Mouse (Mus musculus) embryo, embryonic 10.5 days (tissue): ENCODE data around the gene Mfsd2a.

Experiments
- DNase-seq: peaks from one replicate; pipeline ENCODE4 v3.0.0-alpha.2; 2015; ENCODE audit warnings: low spot score

Gene Mfsd2a

DNA sequence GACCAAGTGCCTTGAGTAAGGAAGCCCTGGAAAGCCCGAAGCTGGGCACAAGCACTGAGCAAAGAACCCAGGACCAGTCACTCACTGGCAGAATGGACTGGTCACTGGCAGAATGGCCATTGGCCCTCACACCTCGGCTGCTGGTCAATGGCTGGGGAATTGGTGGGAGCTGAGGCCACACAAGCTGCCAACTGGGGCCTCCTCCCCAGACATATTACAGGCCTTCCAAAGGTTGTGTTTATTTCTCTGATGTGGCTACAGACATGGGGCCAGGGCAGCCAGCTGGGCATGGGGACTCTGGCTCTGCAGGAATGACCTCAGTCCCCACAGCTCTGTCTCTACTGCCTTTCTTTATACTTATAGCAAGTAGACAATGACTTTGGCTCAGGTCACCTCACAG lies 17.9 kb upstream of the Mfsd2a start:
- DNase-seq, result no peak

DNA sequence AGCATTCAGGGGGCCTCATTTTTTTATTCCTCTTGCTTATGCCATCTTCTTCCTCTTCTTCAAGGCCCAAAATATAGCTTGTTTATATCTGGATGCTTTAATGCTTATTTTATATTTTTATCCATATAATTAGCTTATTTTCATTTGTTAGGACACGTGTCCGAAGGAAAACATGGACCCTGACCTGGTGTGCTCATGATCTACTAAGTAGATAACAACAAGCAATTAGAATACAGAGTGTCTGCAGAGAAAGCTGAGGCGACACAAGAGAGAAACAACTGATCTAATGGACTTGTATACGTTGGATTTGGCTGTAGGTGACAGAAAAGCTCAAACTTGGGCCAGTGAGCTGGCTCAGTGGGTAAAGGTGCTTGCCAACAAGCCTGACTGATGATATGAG lies 15.9 kb upstream of the Mfsd2a start:
- DNase-seq, result no peak

DNA sequence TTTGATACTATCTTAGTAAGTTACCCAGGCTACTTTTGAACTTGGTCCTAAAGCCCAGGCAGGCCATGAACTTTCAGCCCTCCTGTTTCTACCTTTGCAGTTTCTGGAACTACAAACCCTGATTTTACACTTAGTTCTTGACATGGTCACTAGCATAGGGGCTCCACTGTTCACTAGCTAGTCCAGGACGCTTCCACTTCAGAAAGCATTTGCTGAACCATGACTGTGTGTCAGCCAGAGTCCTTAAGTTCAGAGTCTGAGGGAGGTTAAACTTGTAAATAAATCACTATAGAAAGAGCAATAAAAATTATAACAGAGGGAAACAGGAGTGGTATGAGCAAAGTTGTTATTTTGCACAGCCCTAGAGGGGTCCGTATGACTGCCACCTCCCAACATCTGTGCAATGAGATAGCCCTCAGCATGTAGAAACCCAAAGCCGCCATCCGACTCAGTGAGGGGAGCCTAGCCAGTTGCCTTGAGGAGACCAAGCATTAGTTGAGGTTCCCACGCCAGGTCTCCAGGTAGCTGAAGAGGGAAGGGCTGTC lies 14.1 kb upstream of the Mfsd2a start:
- no peak for DNase-seq

DNA sequence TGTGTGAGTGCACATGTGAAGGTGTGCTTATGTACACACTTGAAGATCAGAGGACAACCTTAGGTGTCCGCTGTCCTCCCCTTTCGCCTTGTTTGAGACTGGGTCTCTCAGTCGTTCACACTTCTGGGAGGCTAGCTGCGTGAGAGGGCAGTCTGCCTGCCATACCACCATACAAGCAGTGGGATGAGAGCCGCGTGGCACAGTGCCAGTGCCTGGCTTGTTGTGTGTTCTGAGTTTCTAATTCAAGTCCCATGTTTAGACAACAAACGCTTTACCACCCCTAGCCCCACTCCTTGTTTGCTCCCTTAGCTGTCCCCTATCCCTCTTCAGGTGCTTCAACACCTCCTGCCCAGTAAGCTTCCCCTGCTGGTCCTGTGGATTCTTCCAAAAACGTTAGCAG lies 11.1 kb upstream of the Mfsd2a start:
- DNase-seq, result no peak

DNA sequence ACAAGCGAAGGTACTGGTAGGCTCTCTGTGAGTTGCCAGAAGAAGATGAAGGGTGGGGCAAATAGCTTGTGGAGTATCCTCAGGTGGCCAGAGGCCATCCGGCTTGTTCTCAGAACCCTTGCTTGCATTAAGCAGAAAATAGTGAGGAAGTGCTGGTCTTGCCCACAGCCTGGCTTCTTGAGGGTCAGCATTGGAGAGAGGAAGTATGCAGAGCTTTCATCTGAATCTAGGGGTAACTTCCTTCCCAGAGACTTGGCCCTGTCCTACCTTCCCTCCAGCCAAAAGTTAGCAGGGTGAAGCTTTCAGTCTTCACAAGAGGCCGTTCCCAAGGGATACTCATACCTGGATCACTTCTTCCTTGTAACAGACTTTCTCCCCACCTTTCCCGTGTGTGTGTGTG lies 10.7 kb upstream of the Mfsd2a start:
- DNase-seq, result no peak

DNA sequence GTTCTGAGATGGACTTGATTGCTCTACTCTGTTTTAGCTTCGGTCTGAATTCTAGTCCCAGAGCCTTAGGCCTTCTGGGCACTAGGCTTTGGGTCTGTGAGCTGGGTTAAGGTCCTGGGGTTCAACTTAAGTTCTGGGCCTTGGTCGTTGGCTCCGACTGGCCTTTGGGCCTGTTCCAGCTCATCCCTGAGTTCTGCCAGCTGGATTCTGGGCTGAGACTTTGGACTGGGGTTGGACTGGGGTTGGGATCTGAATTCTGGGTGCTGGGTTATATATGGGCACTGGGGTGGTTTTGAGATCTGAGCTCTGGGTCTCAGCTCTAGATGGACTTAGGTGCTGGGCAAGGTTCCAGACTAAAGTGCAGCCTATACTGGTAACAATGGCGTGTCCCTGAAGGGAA lies 10.2 kb upstream of the Mfsd2a start:
- DNase-seq, result no peak

DNA sequence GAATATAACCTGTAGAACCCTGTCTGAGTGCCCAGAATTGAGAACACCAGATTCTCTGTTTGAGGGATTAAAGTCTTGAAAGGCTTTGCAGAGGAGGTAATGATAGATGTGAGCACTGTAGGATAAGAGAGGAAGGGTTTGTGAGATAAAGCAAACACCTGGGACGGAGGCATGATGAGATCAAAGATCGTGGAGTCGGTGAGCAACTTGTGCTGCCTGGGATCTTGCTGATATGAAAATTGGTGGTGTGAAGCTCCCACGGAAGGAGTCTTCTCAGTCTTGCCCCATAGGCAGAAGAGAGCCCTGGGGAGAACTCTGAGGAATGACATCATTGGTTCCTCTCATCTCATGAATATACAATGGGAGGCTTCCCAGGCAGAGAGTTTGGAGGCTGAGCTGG lies 7.1 kb upstream of the Mfsd2a start:
- DNase-seq, result no peak

DNA sequence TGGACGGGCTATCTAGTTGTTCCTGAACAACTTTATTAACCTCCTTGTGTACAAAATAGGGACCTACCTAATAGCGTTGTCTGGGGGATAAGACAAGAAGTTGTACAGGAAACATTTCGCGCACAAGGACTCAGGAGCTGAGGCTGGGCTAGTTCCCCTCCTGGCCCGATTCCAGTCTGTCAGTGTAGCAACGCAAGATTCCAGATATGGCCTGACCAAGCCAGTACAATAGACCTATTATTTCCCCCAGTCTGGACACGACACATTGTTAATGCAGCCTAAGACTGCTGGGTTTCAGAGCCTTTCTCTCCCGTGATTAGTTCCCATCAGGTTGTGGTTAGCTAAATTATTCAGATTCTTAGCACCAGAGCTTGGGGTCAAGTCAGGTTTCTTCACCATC lies 1.8 kb upstream of the Mfsd2a start:
- peak; percentile 55 for DNase-seq

DNA sequence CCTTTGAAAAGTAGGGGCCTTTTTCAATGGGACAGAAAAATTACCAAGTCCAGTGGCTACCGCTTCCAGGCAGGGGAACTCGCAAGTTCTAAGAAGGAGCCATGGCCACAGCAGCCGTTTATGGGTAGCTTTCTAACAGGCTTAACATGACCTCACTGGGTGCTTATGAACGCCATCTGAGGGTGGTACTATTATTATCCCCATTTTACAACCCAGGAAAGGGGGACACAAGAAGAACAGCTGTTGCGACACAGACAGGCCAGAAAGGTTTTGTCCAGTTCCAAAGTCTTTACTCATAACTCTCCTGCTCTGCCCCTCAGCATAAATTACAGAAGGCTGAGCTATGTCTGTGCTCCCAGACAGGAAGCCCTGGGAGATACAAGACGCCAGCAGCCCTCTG lies 601 bp upstream of the Mfsd2a start:
- DNase-seq, result peak; percentile 53

DNA sequence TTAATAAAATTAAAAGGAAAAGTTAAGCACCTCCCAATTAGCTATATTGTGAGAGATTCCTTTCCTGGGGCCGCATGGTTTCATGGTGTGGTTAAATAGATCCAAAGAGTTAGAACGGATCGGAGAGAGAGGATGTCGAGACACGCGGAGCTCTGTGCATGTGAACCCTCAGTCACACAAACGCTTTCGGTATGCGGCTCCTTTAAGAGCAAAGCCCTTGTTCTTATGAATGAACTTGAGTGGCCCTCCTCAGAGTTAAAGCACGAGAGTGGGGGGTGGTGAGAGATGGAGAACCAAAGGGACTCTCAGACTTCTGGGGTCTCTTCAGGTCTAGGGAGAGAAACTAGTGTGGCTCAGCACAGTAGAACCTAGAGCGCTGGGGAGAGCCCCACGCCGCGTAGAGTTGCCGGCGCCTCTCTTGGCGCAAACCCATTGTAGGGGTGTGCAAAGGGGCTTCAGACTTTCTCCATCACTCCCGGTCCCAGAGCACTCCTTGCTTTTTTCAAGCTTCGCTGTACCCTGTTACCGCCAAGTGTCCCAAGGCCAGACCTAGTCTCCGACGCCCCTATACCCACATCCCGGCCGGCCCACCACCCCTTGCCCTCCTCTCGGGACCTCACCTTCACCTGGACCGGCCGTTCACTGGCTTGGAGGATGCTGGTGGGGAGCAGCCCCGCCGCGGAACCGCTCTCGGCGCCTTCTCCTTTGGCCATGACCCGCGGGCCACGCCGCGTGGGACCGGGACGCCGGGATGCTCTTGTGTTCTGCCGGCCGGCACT lies 478 bp downstream of the Mfsd2a start:
- peak; percentile 80 for DNase-seq

DNA sequence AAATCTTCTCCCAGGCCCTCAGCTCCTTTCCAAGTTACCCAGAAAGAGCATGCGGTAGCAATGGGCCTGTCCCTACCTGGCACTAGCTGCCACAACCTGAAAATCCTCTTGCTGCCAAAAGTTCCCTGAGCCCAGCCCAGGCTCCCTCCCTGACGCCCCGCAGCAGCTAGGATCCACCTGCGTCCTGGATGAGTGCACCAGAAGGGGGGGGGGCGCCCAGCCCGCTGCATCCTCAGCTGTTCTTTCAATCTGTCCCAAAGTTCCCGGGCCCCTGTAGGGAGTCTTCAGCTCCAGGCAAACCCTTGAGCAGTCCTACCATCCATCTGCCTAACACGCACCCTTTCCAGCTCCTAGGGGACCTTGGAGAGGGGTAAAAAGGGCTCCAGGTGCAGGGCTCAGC lies 1.2 kb downstream of the Mfsd2a start:
- peak; percentile 14 for DNase-seq

DNA sequence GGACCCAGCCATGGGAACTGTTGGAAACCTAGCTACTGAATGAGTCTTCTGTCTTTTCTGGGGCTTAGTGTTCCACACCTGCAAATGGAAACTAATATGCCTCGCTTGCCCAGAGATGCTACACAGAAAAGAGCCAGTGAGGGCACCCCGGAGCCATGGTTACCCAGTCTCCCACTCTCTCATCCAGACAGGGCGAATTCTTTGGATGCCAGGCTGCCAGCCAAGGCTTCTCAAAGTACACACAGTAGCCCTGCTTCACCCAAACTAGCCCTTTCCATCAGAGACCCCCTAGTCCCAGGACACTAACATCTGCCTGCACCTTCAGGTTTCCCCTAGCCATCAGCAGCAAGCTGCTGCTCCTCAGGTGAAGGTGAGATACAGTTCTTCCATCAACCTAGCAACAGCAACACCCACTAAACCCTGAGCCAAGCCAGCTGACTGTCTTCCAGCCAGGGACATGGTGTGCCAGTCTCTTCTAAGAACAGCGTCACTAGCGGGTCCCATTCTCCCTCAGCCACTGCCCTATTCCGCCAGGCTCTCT lies 2.4 kb downstream of the Mfsd2a start:
- no peak for DNase-seq

DNA sequence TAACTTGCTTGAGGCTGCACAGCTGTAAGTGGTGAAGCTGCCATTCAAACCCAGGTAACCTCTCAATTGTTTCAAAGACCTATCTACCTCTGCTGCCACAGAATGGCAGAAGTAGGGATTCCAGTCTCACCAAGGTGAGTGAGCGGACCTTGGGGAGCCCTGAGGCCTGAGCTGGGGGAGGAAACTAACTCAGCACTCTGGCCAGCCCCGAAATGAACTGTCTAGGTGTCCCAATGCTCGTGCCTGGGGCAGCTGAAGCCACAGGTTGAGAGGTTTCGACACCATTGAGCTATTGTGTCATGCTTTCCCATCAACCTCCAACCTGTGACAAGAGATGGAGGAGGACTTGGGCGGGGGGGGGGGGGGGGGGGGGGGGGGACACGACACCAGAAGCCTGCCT lies 4.7 kb downstream of the Mfsd2a start:
- no peak for DNase-seq

DNA sequence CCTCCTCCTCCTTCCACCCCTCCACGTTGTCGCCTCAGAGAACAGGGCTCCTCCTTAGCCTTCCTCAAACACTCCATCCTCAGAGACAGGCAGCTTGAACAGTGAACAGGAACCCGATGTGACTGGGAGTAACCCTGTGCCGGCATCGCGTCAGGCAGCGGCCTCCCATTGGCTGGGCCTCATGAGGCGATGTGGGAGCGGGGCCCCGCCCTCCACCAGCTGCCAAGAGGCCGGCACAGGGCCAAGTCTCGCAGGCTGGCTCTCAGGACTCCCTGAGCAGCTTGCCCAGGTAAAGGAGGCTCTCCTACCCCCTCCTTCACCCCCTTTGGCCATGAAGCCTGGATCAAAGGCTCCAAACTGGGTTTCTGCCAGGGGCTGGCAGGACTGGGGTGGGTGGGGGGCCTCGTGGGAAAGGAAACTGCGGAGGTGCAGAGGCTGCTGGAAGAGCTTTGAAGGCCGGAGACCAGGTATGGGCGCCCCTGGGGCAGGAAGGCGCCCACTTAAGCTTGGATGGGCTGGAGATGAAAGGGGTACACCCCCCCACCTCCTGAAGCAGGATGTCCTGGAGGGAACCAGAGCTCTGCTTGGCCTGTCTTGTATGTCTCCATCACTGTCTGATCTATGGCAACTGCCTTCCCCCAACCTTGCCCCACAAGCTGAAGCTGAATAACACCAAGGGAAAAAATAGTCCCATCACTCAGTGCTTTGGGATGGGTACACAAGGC lies 5.4 kb downstream of the Mfsd2a start:
- peak; percentile 92 for DNase-seq

DNA sequence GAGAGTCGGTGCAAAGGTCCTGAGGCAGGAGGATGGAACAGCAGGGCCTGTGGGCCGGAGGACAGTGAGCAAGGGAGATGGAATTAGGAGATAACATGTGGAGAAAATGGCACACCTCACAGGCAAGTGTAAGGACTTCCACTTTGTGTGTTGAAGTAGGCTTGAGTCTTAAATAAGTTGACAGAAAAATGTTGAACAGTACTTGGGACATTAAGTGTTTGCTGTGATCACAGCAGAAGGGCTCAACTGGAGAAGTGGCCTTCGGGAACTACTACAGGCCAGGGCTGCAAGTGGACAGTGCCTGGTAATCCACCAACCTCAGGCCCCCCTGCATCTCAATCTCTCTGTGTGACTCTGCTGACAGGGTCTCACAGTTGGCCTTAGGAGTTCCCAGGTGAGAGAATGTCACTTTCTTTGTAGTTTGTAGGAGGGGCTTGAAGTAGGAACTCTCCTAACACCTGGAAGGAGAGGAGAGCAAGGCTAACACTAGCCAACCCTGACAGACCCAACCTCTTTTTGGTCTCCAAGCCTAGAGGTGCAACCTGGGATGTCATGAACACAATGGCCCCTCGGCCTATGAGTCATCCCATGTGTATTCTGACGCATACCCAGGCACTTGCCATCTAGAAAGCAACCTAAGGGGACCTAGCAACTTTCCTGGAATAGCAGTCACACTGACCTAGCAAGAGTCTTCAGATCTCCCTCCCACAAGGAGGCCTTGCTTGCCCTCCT lies 6.1 kb downstream of the Mfsd2a start:
- no peak for DNase-seq

DNA sequence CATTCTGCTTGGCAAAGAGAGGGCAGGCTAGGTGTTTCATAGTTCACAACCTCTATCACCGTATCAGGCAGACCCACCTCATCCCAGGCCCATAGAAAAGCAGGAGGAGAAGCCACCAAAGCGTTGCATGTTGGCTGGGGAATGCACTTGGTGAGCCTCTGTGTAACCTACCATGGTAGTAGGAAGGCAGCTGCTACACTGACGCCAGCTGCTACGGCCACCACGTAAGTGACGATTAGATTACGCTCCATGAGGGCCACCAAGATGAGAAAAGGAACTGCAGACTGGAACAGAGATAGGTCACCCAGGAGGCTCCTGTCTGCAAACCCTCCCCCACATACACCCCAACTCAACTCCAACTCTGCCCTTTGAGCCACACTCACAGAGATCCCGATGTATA lies 11.9 kb downstream of the Mfsd2a start:
- DNase-seq, result no peak

DNA sequence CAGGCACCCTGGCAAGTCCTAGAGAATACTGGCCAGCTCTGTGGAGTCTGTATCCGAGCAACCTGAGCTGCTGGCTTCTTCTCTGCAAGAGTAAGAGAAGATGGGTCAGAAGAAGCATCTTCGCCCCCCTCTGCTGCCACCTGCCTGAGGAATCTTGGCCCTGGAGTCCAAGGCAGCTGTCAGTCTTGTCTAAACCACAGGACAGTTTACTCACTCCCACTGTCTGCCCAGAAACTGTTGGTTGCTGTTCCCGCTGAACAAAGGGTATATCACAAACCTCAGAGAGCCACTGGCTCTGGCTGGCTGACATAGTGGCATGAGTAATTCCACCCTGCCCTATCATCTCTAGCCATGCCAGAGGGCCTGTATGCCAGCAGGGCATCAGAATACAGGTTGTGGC lies 13.8 kb downstream of the Mfsd2a start:
- DNase-seq, result no peak

DNA sequence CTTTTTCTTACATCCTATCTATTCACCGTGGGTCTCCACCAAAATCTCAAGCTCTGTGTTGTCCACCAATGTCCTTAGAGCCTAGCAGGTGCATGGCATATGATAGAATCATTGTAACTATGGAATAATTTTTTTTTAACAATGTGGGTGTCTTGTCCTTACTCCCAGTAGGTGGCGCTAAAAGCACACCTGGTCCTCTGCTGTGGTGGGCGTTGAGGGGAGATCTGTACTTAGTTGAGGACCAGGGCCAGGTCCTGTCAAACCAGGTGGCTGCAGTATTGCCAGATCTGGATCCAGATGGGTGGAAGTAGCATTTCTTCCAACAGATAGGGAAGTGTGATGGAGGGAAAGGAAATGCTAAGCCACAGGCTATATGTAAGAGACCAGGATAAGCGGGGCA lies 16.6 kb downstream of the Mfsd2a start:
- DNase-seq, result peak; percentile 79

DNA sequence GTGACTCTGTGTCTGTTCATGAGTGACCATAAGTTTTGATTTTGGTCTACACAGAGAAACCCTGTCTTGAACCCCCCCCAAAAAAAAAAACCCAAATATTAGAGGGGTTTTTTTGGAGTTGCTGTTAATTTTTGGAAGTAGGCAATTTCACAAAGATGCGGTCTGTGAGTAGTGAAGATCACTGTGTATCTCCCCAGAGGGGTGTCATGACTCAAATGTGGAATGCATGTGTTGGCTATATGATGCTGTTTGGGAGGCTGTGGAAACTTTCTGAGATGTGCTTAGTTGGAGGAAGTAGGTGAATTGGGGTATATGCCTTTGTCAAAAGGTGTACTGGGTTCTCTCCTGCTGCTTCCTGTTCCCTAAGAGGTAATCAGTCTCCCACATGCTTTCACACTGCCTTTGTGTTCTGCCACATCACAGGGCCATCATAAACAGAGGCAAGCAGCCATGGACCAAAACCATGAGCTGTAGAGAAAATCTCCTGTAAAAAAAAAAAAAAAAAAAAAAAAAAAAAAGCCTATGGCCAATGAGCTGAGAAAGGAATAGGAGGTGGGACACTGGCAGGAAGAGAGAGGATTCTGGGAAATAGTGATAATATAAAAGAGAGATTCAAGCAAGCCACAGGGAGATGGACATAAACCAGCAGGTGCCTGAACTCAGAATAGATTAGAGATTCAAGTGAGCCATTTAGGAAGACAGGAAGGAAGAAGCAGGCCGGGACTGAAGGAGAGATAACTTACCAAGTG lies 21.8 kb downstream of the Mfsd2a start:
- DNase-seq, result no peak

DNA sequence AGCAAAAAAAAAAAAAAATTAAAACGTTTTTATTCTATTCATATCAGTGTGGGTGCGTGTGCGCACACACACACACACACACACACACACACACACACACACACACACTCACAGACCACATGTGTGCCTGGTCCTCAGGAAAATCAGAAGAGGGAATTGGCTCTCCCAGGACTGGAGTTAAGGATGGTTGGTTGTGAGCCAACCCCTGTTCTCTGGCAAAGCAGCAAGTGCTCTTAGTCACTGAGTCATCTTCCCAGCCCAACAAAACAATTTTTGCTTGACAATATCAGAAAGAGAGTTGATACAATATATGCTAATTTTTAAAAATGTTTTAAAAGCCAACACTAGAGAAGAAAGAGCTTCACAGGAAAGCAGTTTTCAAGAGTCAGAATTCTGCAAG lies 23.5 kb downstream of the Mfsd2a start:
- DNase-seq, result no peak

DNA sequence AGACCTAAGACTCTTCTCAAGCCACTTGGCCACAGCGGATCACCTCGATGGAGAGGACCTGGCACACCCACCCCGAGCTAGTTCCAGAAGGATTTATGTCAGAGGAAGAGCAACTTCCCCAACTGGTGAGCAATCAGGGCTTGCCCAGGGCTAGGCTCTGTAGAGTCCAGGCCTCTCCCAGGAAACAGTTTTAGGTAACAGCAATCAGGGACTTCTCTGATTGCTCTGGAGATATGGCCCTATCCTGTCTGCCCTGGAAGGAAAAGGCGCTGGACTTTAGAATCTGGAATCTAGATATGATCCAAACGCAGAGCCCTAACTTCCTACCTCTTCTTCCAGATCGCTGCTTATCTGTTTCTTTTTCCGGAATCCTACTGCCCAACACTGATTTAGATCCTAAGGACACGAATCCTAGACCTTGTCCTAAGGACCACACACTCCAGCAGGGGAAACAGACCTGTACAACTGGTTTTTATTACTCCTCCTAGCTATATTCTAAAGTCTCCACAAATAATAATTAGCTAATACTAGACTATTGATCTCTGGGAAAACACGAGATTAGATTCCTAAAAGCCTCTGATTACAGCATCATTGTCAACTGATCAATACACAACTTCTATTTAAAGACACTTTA lies 25.4 kb downstream of the Mfsd2a start:
- DNase-seq, result no peak
